Mouse (Mus musculus): ENCODE data around the gene Diaph3. TPM values are rescaled to one million over a fixed set of nuclear protein-coding genes. Genes with fewer than 3 reads are reported as not detected.

The Diaph3 gene
- polyA plus RNA-seq, 1 experiment from 2014 or later, result 25.5 TPM

GRCm38 (mm10) chr14:86937953-86938352 is 203.1 kb downstream of the Diaph3 start:
- ChIA-PET POLR2A (interaction anchor here (0.7 kb wide), 1 partner anchor 48 kb away, joined by 5 read pairs; no protein-coding TSS in a partner anchor), CTCF (interaction anchor here (1.3 kb wide), 1 partner anchor 16 kb away, joined by 6 read pairs; no protein-coding TSS in a partner anchor)
- DNase-seq (ENCODE audit: low read depth, low spot score) (no peak), ATAC-seq (no peak)
- TF ChIP-seq CTCF (IDR thresholded peaks at IDR 0.05), result no peak
- no peaks in the 10 kb centered on the region for H3K27me3 ChIP-seq
- in situ Hi-C loops (cut with MboI; ENCODE audit: low pct_unique_long_range_greater_than_20kb), result no loop called here

- ChIA-PET CTCF (no interaction called here), POLR2A (no interaction called here)
- DNase-seq (ENCODE audit: low read depth, low spot score) (no peak), ATAC-seq (no peak)
- no peaks in the 10 kb centered on the region for H3K27me3 ChIP-seq
- in situ Hi-C loops (cut with MboI; ENCODE audit: low pct_unique_long_range_greater_than_20kb), result no loop called here
- no peak for TF ChIP-seq CTCF (IDR thresholded peaks at IDR 0.05)
Observed at GRCm38 (mm10) chr14:86936424-86936823, 204.6 kb downstream of the Diaph3 start.

GRCm38 (mm10) chr14:86930763-86931162 is 210.3 kb downstream of the Diaph3 start:
- no peak for TF ChIP-seq CTCF (IDR thresholded peaks at IDR 0.05)
- POLR2A ChIA-PET, result interaction anchor here (0.8 kb wide), 1 partner anchor 199 kb away, joined by 3 read pairs; no protein-coding TSS in a partner anchor
- ATAC-seq, result peak; percentile 97

GRCm38 (mm10) chr14:86926827-86927226 is 214.2 kb downstream of the Diaph3 start:
- ChIA-PET CTCF (no interaction called here), POLR2A (no interaction called here)
- no peak for DNase-seq (ENCODE audit: low read depth, low spot score)
- ATAC-seq, result no peak
- in situ Hi-C loops (cut with MboI; ENCODE audit: low pct_unique_long_range_greater_than_20kb), result no loop called here
- TF ChIP-seq CTCF (IDR thresholded peaks at IDR 0.05), result no peak
- no peaks in the 10 kb centered on the region for H3K27me3 ChIP-seq

More at GRCm38 (mm10) chr14:86930763-86931162, 210.3 kb downstream of the Diaph3 start:
- in situ Hi-C loops (cut with MboI; ENCODE audit: low pct_unique_long_range_greater_than_20kb), result no loop called here
- CTCF ChIA-PET, result interaction anchor here (0.7 kb wide), 1 partner anchor 36 kb away, joined by 3 read pairs; no protein-coding TSS in a partner anchor
- H3K27me3 ChIP-seq, result no peaks in the 10 kb centered on the region
- DNase-seq (ENCODE audit: low read depth, low spot score), result peak; percentile 48

GRCm38 (mm10) chr14:86898898-86899297 is 242.1 kb downstream of the Diaph3 start:
- DNase-seq (ENCODE audit: low read depth, low spot score) (no peak), ATAC-seq (no peak)
- no peaks in the 10 kb centered on the region for H3K27me3 ChIP-seq
- POLR2A ChIA-PET, result no interaction called here
- TF ChIP-seq CTCF (IDR thresholded peaks at IDR 0.05), result no peak
- in situ Hi-C loops (cut with MboI; ENCODE audit: low pct_unique_long_range_greater_than_20kb), result no loop called here
- CTCF ChIA-PET, result no interaction called here

GRCm38 (mm10) chr14:86889070-86889804 is 251.8 kb downstream of the Diaph3 start:
- no peak for ATAC-seq
- no peak for DNase-seq (ENCODE audit: low read depth, low spot score)

GRCm38 (mm10) chr14:86885417-86886098 is 255.5 kb downstream of the Diaph3 start:
- ATAC-seq, result no peak
- no peaks in the 10 kb centered on the region for H3K27me3 ChIP-seq
- no peak for TF ChIP-seq CTCF (IDR thresholded peaks at IDR 0.05)
- DNase-seq (ENCODE audit: low read depth, low spot score), result no peak
- POLR2A ChIA-PET, result no interaction called here
- CTCF ChIA-PET, result no interaction called here
- in situ Hi-C loops (cut with MboI; ENCODE audit: low pct_unique_long_range_greater_than_20kb), result no loop called here

More at GRCm38 (mm10) chr14:86889070-86889804, 251.8 kb downstream of the Diaph3 start:
- H3K27me3 ChIP-seq, result no peaks in the 10 kb centered on the region
- in situ Hi-C loops (cut with MboI; ENCODE audit: low pct_unique_long_range_greater_than_20kb), result no loop called here
- no peak for TF ChIP-seq CTCF (IDR thresholded peaks at IDR 0.05)
- POLR2A ChIA-PET, result interaction anchor here (0.6 kb wide), 1 partner anchor 327 kb away, joined by 6 read pairs; no protein-coding TSS in a partner anchor
- CTCF ChIA-PET, result no interaction called here

- in situ Hi-C loops (cut with MboI; ENCODE audit: low pct_unique_long_range_greater_than_20kb), result loop anchor here (5.0 to 25.0 kb wide), 2 partner anchors 343 to 443 kb away; no protein-coding TSS in a partner anchor
- POLR2A ChIA-PET, result no interaction called here
- TF ChIP-seq CTCF (IDR thresholded peaks at IDR 0.05), result peak; percentile 90
- peak; percentile 41 for DNase-seq (ENCODE audit: low read depth, low spot score)
- CTCF ChIA-PET, result interaction anchor here (0.6 to 1.4 kb wide), 6 partner anchors 9 to 622 kb away, joined by 3 to 4 read pairs (median 3); no protein-coding TSS in a partner anchor
- H3K27me3 ChIP-seq, result no peaks in the 10 kb centered on the region
- peak; percentile 89 for ATAC-seq
Observed at GRCm38 (mm10) chr14:86869536-86869935, 271.5 kb downstream of the Diaph3 start.

- no peak for ATAC-seq
- in situ Hi-C loops (cut with MboI; ENCODE audit: low pct_unique_long_range_greater_than_20kb), result loop anchor here (5.0 to 25.0 kb wide), 2 partner anchors 345 to 445 kb away; no protein-coding TSS in a partner anchor
- TF ChIP-seq CTCF (IDR thresholded peaks at IDR 0.05), result no peak
- DNase-seq (ENCODE audit: low read depth, low spot score), result no peak
- ChIA-PET POLR2A (interaction anchor here (0.6 kb wide), 1 partner anchor 406 kb away, joined by 4 read pairs; no protein-coding TSS in a partner anchor), CTCF (no interaction called here)
- no peaks in the 10 kb centered on the region for H3K27me3 ChIP-seq
Observed at GRCm38 (mm10) chr14:86867143-86867542, 273.9 kb downstream of the Diaph3 start.

- POLR2A ChIA-PET, result no interaction called here
- in situ Hi-C loops (cut with MboI; ENCODE audit: low pct_unique_long_range_greater_than_20kb), result loop anchor here (25.0 kb wide), 1 partner anchor 448 kb away; no protein-coding TSS in a partner anchor
- CTCF ChIA-PET, result interaction anchor here (1.0 kb wide), 1 partner anchor 11 kb away, joined by 3 read pairs; no protein-coding TSS in a partner anchor
Observed at GRCm38 (mm10) chr14:86864053-86864452, 277.0 kb downstream of the Diaph3 start.

More at GRCm38 (mm10) chr14:86864053-86864452, 277.0 kb downstream of the Diaph3 start:
- no peak for TF ChIP-seq CTCF (IDR thresholded peaks at IDR 0.05)
- DNase-seq (ENCODE audit: low read depth, low spot score) (no peak), ATAC-seq (no peak)
- H3K27me3 ChIP-seq, result no peaks in the 10 kb centered on the region
